Mouse (Mus musculus) kidney, adult 2 months (tissue): ENCODE results near the gene Tprkb. TPM values are rescaled to one million over a fixed set of nuclear protein-coding genes. Genes with fewer than 3 reads are reported as not detected.
"Not testable (repeated sequence)": the region's sequence is repeated elsewhere in the genome, so short reads cannot be mapped to it uniquely, and the experiment has no call there.

Experiments used
- DNase-seq: peaks from one replicate; pipeline ENCODE4 v3.0.0; 2021
- H3K27ac ChIP-seq: fragments of 200-500 bp; 2 replicates; pipeline ENCODE4 v1.5.1; 2012; ENCODE audit warnings: low read depth, low read length, control low read depth, inconsistent platforms; ENCODE audit not compliant: insufficient read depth
- H3K27me3 ChIP-seq: fragments of 200-500 bp; replicated peaks from 2 replicates; pipeline ENCODE4 v1.6.1; 2012; ENCODE audit warnings: mild to moderate bottlenecking, moderate library complexity, low read length, inconsistent platforms; ENCODE audit not compliant: control insufficient read depth, insufficient read depth
- H3K36me3 ChIP-seq: fragments of 200-500 bp; 2 replicates; pipeline ENCODE4 v1.6.1; 2012; ENCODE audit warnings: mild to moderate bottlenecking, moderate library complexity, low read length, inconsistent platforms; ENCODE audit not compliant: control insufficient read depth, insufficient read depth
- H3K4me1 ChIP-seq: fragments of 200-500 bp; 2 replicates; pipeline ENCODE4 v1.6.1; 2011; ENCODE audit warnings: low read length; ENCODE audit not compliant: control insufficient read depth, insufficient read depth
- H3K4me3 ChIP-seq: fragments of 200-500 bp; 2 replicates; pipeline ENCODE4 v1.5.1; 2011; ENCODE audit warnings: mild to moderate bottlenecking, low read depth, low read length, control low read depth; ENCODE audit not compliant: insufficient read depth
- CTCF ChIP-seq: fragments of 200-500 bp; conservative IDR thresholded peaks from 2 replicates; pipeline ENCODE4 v1.5.1; 2011; ENCODE audit warnings: low read depth, mild to moderate bottlenecking, control low read depth, low read length, moderate library complexity, mixed read lengths; ENCODE audit not compliant: insufficient read depth, insufficient read length
- POLR2A ChIP-seq: fragments of 200-500 bp; IDR thresholded peaks from one replicate; pipeline ENCODE4 v1.6.1; 2011; ENCODE audit warnings: low read depth, low read length, control low read depth
- WGBS: fragments of 180-500 bp; shearing (Covaris S2); methylation state at CpG from one replicate; pipeline ENCODE4 v1.1.7; 2018; 5-methylcytosine and 5-hydroxymethylcytosine counted together
- polyA plus RNA-seq: library from polyadenylated mRNA; depleted of rRNA; stranded (reverse); fragments of >200 nt; gene quantifications from 2 replicates; pipeline ENCODE4 v1.2.3, GENCODE M21; 2012

Tprkb gene
- polyA plus RNA-seq, 1 experiment: 140 TPM

DNA sequence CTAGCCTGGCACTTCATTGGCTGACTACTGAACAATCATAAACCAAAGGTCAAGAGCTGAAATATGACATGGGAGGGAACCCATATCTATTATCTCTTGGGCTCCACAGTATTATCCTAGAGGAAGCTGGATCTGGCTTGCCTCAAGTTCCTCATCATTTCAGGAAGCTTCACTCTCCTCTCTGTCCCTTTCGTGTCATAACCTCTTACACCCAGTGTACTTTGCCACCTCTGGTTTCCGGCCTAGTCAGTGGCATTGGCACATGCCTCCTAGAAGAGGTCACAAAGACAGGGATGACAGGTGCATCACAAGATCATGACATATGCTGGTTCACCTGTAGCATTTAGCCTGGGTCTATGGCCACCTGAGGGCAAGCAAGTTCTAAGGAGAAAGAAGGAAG lies 9.4 kb upstream of the Tprkb start:
- no peak overlapping the region for H3K27ac ChIP-seq
- no peak for TF ChIP-seq POLR2A
- no peak for TF ChIP-seq CTCF

DNA sequence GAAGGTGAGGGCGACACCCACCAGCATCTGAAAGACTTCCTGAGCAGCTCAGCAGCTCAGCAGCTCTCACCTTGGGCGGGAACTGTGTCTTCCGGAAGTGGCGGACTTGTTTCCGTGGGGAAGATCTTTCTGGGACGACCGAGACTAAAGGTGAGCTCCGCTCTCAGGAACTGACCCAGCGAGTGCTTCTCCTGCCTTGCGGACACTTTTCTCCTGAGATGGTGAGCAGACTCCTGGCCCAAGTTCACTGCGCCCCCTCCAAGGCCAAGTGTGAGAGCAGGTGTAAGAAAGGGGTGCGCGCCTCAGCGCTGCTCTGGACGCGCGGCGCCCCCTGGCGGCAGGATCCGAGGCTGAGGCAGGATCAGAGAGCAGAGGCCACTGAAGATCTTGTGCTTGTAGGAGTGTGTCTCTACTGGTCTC lies 7.0 kb upstream of the Tprkb start, which contains the start of gene Nat8f4:
TSS of gene Nat8f4 (minus strand) at position 243 of the 420 bp plus-strand sequence.
- H3K4me3 ChIP-seq: peak within 1 kb of the TSS; percentile 82
- WGBS: 17% methylated on average over 20 of the region's 20 CpGs
- H3K27me3 ChIP-seq, H3K36me3 ChIP-seq: not testable (repeated sequence)
- peak; percentile 89 for DNase-seq
- H3K4me1 ChIP-seq: peaks cover 11% of the 10 kb centered on the region; the same call in 1 of the 2 replicates
- H3K27ac ChIP-seq: peak within 1 kb of the TSS; percentile 90
- TF ChIP-seq CTCF: peak; percentile 65

More for the DNA sequence above, 9.4 kb upstream of the Tprkb start:
- 85% methylated on average over 2 of the region's 2 CpGs for WGBS
- Histone ChIP-seq H3K4me1 (0 out of 2 replicates have a peak, but pooled peaks cover 6% of the 10 kb centered on the region), H3K36me3 (no peaks in the 10 kb centered on the region), H3K27me3 (no peaks in the 10 kb centered on the region), H3K4me3 (no peak overlapping the region)
- DNase-seq: no peak

DNA sequence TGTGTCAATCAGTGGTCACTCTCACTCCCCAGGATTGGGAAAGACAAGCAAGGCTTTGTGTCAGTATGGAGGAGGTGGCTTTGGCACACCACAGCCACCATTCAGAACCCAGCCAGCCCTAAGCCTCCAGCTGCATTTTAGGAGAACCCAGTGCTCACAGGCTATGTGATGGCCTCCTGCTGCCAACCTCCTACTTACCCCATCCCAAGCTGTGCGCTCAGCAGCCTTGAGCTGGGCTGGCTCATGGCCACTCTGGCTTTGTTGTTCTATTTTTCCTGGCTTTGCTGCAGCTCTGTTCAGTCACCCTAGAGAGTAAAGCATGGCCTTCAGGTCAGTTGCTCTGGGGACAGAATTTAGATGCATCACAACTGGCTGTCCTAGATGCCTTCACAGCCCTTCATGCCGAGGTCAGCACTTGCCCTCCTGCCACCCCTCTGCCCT lies 4.7 kb upstream of the Tprkb start:
- not testable (repeated sequence) for H3K27ac ChIP-seq, H3K36me3 ChIP-seq, H3K27me3 ChIP-seq, H3K4me3 ChIP-seq
- peak; percentile 66 for DNase-seq
- WGBS: 59% methylated on average over 2 of the region's 2 CpGs
- H3K4me1 ChIP-seq: peaks cover 20% of the 10 kb centered on the region; the same call in 1 of the 2 replicates

DNA sequence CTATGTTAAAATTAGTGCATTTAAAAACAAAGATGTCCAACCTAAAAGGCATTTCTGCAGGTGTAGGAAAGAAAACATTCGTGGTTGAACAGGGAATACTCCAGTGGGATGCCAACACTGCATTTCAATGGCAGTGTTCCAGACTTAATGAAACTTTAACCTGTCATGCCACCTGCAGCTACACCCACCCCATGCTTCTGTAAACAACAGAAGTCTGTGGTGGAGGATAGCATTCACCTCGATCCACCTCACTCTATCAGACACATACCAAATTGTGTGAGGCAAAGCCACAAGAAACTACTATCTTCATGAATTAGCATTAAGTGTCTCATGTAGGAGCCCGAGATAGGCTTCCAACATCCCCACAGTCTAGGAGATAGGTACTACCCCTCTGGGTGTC lies 3.3 kb upstream of the Tprkb start:
- no peaks in the 10 kb centered on the region for H3K27me3 ChIP-seq
- TF ChIP-seq POLR2A: no peak
- TF ChIP-seq CTCF: no peak
- peaks cover 3% of the 10 kb centered on the region; the same call in 1 of the 2 replicates for H3K36me3 ChIP-seq
- WGBS: 39% methylated on average over 3 of the region's 3 CpGs
- peak overlapping the region; percentile 66; the same call in 1 of the 2 replicates for H3K27ac ChIP-seq
- no peak overlapping the region for H3K4me3 ChIP-seq
- DNase-seq: peak; percentile 86
- peaks cover 18% of the 10 kb centered on the region; the same call in 1 of the 2 replicates for H3K4me1 ChIP-seq

DNA sequence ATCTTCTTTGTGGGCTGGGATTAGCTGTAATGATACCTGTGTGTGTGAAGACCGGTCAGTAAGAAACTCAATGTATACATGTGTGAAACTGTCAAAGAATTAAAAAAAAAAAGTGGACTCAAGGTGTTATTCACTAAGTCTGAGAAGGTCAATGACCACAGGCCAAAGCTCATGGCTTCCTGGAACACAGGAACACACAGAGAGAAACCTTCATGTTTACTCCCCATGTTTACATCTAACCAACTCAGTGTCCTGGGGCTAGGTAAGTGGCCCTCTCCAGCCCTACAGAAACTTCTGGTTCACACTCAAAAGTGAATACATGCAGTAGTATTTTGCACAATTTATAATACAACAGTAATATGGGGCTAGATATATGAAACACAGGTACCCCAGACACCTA lies 2.0 kb upstream of the Tprkb start:
- Histone ChIP-seq H3K27ac (no peak overlapping the region), H3K4me1 (peaks cover 14% of the 10 kb centered on the region; the same call in 1 of the 2 replicates), H3K27me3 (no peaks in the 10 kb centered on the region), H3K4me3 (no peak overlapping the region), H3K36me3 (peaks cover 3% of the 10 kb centered on the region; the same call in 1 of the 2 replicates)
- WGBS: 85% methylated on average over 1 of the region's 1 CpGs
- TF ChIP-seq POLR2A: no peak
- no peak for TF ChIP-seq CTCF
- no peak for DNase-seq

DNA sequence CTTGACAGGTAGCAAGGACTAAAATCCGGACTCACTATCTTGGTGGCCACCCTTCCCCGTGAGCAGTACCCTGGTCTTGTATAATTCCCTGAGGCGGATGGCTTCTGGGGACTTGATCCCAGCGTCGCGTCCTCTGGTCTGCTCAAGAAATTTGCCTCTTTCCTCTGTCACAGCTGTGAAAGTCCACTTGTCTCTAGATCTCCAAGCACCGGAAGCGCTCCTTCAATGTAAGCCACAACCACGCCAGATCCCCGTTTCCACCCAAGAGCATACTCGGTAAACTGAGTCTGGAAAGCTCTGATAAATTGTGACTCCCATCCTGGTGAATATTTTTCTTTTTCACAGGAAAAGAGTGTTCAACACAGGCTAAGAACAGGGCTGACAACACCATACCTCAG lies 3.5 kb downstream of the Tprkb start:
- H3K27me3 ChIP-seq: no peaks in the 10 kb centered on the region
- peak overlapping the region; percentile 55 for H3K4me3 ChIP-seq
- no peak for DNase-seq
- 2% methylated on average over 11 of the region's 11 CpGs for WGBS
- TF ChIP-seq POLR2A (no peak), CTCF (no peak)
- peak overlapping the region; percentile 92 for H3K27ac ChIP-seq
- H3K4me1 ChIP-seq: peaks cover 11% of the 10 kb centered on the region; the same call in 1 of the 2 replicates
- peaks cover 3% of the 10 kb centered on the region; the same call in 1 of the 2 replicates for H3K36me3 ChIP-seq

DNA sequence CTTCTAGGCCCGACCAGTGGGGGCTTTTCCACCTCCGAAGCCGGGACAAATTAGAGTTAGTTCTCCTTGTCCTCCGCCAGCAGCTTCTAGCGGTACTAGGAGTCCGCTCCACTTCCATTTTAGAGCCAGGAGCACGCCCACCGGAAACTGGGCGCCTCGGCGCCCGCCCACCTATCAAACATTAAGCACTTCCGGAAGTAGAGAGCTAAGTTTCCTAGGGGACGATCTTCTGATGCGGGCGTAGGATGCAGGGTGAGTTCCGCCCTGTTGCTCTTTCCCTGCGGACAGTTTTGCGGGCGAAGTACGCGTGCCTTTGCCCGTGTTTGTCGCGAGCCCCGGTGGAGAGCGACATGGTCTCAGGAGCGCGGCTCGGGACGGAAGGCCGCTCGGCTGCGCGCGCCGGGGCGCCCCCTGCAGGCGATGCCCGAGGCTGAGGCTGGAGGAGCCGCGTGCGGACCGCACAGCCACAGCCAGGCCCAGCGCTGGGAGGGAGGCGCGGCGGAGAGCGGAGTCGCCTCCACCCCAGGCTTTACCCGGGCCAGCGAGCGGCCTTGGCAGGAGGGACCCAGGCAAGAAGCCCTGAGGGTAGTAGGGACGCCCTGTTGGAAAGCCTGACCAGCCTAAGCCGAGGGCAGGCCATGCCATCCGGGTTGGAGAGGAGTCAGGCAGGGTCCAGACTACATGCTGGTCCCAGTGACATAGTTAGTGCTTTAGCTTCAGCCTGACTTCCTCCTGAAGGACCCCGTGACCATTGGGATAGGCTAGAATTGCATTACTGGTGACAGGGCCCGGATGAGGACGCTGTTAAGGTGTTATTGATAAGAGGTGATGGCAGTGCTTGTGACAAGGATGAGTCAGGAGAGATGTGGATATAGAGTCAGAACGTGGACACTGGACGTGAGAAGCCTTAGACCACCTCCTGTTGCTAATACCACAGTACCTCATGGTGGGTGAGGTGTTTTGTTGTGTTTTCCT lies 4.2 kb downstream of the Tprkb start, which contains the start of gene Nat8f1:
TSS of gene Nat8f1 (minus strand) at position 149 of the 975 bp plus-strand sequence.
- Histone ChIP-seq H3K4me1 (peaks cover 17% of the 10 kb centered on the region; the same call in 1 of the 2 replicates), H3K4me3 (peak within 1 kb of the TSS; percentile 55), H3K27ac (peak within 1 kb of the TSS; percentile 92)
- not testable (repeated sequence) for H3K27me3 ChIP-seq, H3K36me3 ChIP-seq
- TF ChIP-seq POLR2A (peak; percentile 50), CTCF (peak; percentile 37; the same call in 1 of the 2 replicates)
- under 1% methylated on average over 61 of the region's 61 CpGs for WGBS
- DNase-seq: peak; percentile 96
